Mouse (Mus musculus) hindbrain, embryonic 15.5 days (tissue): ENCODE measurements around the gene Smarcad1. TPM values are rescaled to one million over a fixed set of nuclear protein-coding genes. Genes with fewer than 3 reads are reported as not detected.
"Not testable (repeated sequence)": the region's sequence is repeated elsewhere in the genome, so short reads cannot be mapped to it uniquely, and the experiment has no call there.

ENCODE experiments used
- ATAC-seq: fragments of 200-750 bp; cut with Nextera tagmentation; 2 replicates; pipeline ENCODE4 v1.8.0; 2017; ENCODE audit warnings: low read depth, moderate number of reproducible peaks, moderate TSS enrichment; ENCODE audit not compliant: low FRiP score
- H3K27ac ChIP-seq: fragments of 300-500 bp; sonication (generic); replicated peaks from 2 replicates; pipeline ENCODE4 v1.5.1; 2015; ENCODE audit warnings: mild to moderate bottlenecking, inconsistent platforms
- H3K27me3 ChIP-seq: fragments of 300-500 bp; sonication (generic); 2 replicates; pipeline ENCODE4 v1.6.1; 2015; ENCODE audit warnings: control low read depth, inconsistent platforms
- H3K36me3 ChIP-seq: fragments of 300-500 bp; sonication (generic); 2 replicates; pipeline ENCODE4 v1.6.1; 2015; ENCODE audit warnings: control low read depth, inconsistent platforms
- H3K4me1 ChIP-seq: fragments of 300-500 bp; sonication (generic); replicated peaks from 2 replicates; pipeline ENCODE4 v1.6.1; 2015; ENCODE audit warnings: control low read depth, inconsistent platforms
- H3K4me2 ChIP-seq: fragments of 300-500 bp; sonication (generic); 2 replicates; pipeline ENCODE4 v1.6.1; 2015; ENCODE audit warnings: moderate library complexity, mild to moderate bottlenecking, inconsistent platforms
- H3K4me3 ChIP-seq: fragments of 300-500 bp; sonication (generic); 2 replicates; pipeline ENCODE4 v1.5.1; 2015; ENCODE audit warnings: mild to moderate bottlenecking, inconsistent platforms
- H3K9ac ChIP-seq: fragments of 300-500 bp; sonication (generic); 2 replicates; pipeline ENCODE4 v1.6.1; 2015; ENCODE audit warnings: inconsistent platforms
- H3K9me3 ChIP-seq: fragments of 300-500 bp; sonication (generic); 2 replicates; pipeline ENCODE4 v1.6.1; 2016; ENCODE audit warnings: control low read depth, inconsistent platforms
- WGBS: fragments of 180-500 bp; shearing (Covaris S2); methylation state at CpG from one replicate; pipeline ENCODE4 v1.1.7; 2015; 5-methylcytosine and 5-hydroxymethylcytosine counted together
- polyA plus RNA-seq: library from polyadenylated mRNA; unstranded; fragments of >200 nt; fragmentation: Nextera tagmentation; extraction: Ambion mirVana; gene quantifications from 2 replicates; pipeline ENCODE4 v1.2.1, GENCODE M21; 2015

Gene Smarcad1
- polyA plus RNA-seq, 1 experiment from 2014 or later = 52.0 TPM

GRCm38 (mm10) chr6:65024668-65025067, 17.7 kb upstream of the Smarcad1 start:
- H3K9ac ChIP-seq = no peak overlapping the region
- H3K4me3 ChIP-seq = no peak overlapping the region
- no peaks in the 10 kb centered on the region for H3K36me3 ChIP-seq
- no peak overlapping the region for H3K27ac ChIP-seq
- H3K9me3 ChIP-seq = no peaks in the 10 kb centered on the region
- WGBS = 67% methylated on average over 2 of the region's 2 CpGs
- H3K4me2 ChIP-seq = no peak overlapping the region
- H3K4me1 ChIP-seq = no peaks in the 10 kb centered on the region
- H3K27me3 ChIP-seq = no peaks in the 10 kb centered on the region
- ATAC-seq = no peak

- H3K27ac ChIP-seq = no peak overlapping the region
- H3K27me3 ChIP-seq = no peaks in the 10 kb centered on the region
- H3K4me2 ChIP-seq = no peak overlapping the region
- H3K9ac ChIP-seq = no peak overlapping the region
- no peak for ATAC-seq
- no peak overlapping the region for H3K4me3 ChIP-seq
- WGBS = 94% methylated on average over 4 of the region's 4 CpGs
- H3K4me1 ChIP-seq = no peaks in the 10 kb centered on the region
- no peaks in the 10 kb centered on the region for H3K9me3 ChIP-seq
- no peaks in the 10 kb centered on the region for H3K36me3 ChIP-seq
Observed at GRCm38 (mm10) chr6:65025130-65025529, 17.3 kb upstream of the Smarcad1 start.

- H3K36me3 ChIP-seq = no peaks in the 10 kb centered on the region
- 93% methylated on average over 2 of the region's 2 CpGs for WGBS
- H3K4me1 ChIP-seq = no peaks in the 10 kb centered on the region
- H3K9me3 ChIP-seq = no peaks in the 10 kb centered on the region
- no peak overlapping the region for H3K4me2 ChIP-seq
- no peak overlapping the region for H3K27ac ChIP-seq
- no peaks in the 10 kb centered on the region for H3K27me3 ChIP-seq
- no peak overlapping the region for H3K4me3 ChIP-seq
- no peak overlapping the region for H3K9ac ChIP-seq
- no peak for ATAC-seq
Observed at GRCm38 (mm10) chr6:65034661-65035060, 7.7 kb upstream of the Smarcad1 start.

DNA sequence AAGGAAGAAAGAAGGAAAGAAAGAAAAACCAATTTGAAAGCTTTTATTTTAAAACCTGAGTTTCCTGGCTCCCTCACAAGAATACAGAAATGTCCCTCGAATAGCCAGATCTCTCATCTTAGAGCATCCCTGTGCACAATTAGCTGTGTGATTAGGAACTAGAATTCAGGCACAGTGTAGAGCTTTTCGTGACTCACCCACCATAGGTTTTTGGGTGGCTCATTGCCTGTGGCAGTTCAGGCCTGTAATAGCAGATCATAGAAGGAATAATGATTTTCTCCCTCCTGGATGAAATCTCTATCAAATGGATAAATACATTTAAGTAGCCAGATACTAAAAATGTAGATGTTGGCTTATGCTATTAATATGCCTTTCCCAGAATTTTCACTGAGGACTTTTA, 6.9 kb upstream of the Smarcad1 start:
- H3K36me3 ChIP-seq = no peaks in the 10 kb centered on the region
- no peak overlapping the region for H3K27ac ChIP-seq
- WGBS = 85% methylated on average over 2 of the region's 2 CpGs
- H3K4me2 ChIP-seq = no peak overlapping the region
- H3K27me3 ChIP-seq = no peaks in the 10 kb centered on the region
- no peak overlapping the region for H3K9ac ChIP-seq
- H3K4me3 ChIP-seq = no peak overlapping the region
- no peaks in the 10 kb centered on the region for H3K4me1 ChIP-seq
- no peaks in the 10 kb centered on the region for H3K9me3 ChIP-seq
- ATAC-seq = no peak

GRCm38 (mm10) chr6:65041932-65042331, 451 bp upstream of the Smarcad1 start:
- peak; percentile 32; the same call in 1 of the 2 replicates for ATAC-seq
- peak overlapping the region; percentile 90 for H3K4me3 ChIP-seq
- H3K9me3 ChIP-seq = no peaks in the 10 kb centered on the region
- peak overlapping the region; percentile 96 for H3K9ac ChIP-seq
- peak overlapping the region; percentile 86 for H3K4me2 ChIP-seq
- peaks cover 15% of the 10 kb centered on the region for H3K4me1 ChIP-seq
- peaks cover 27% of the 10 kb centered on the region for H3K36me3 ChIP-seq
- peak overlapping the region; percentile 99 for H3K27ac ChIP-seq
- WGBS = 31% methylated on average over 10 of the region's 10 CpGs
- H3K27me3 ChIP-seq = no peaks in the 10 kb centered on the region

DNA sequence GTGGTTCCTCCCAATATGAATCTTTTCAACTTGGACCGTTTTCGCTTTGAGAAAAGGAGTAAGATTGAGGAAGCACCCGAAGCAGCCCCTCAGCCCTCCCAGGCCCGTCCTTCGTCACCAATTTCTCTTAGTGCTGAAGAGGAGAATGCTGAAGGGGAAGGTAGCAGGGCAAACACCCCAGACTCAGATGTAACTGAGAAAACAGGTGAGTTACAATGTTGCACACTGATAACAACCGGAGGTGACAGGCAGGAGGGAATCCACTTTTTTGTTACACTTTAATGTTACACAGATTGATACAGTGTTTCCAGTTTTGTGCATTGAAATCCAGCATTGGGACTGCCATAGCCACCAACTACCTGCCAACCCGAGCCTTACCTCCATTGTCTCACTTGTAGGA, 858 bp downstream of the Smarcad1 start:
- Histone ChIP-seq H3K4me3 (peak overlapping the region; percentile 90), H3K27ac (peak overlapping the region; percentile 99), H3K9me3 (no peaks in the 10 kb centered on the region), H3K4me1 (peaks cover 15% of the 10 kb centered on the region), H3K27me3 (no peaks in the 10 kb centered on the region), H3K36me3 (peaks cover 28% of the 10 kb centered on the region), H3K4me2 (peak overlapping the region; percentile 86), H3K9ac (peak overlapping the region; percentile 96)
- no peak for ATAC-seq
- 10% methylated on average over 7 of the region's 7 CpGs for WGBS

DNA sequence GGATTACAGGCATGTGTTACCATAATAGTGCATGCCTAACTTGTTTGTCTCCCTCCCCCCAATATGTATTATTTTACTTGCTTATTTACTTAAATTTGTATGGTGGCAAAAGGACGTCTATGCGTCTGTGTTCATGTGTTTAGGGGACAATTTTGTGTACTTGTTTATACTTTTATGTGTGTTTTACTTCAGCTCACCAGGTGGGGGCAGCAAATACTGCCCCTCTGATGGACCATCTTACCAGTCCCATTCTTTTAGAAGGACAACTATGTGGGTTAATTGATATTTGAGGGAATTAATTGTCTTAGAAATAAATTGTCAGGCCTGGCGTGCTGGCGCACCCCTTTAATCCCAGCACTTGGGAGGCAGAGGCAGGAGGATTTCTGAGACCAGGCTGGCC, 6.7 kb downstream of the Smarcad1 start:
- Histone ChIP-seq H3K9me3 (no peaks in the 10 kb centered on the region), H3K4me3 (no peak overlapping the region), H3K36me3 (peaks cover 69% of the 10 kb centered on the region), H3K27ac (no peak overlapping the region), H3K9ac (no peak overlapping the region), H3K4me2 (no peak overlapping the region), H3K4me1 (peaks cover 2% of the 10 kb centered on the region), H3K27me3 (no peaks in the 10 kb centered on the region)
- no peak for ATAC-seq
- WGBS = 94% methylated on average over 4 of the region's 4 CpGs

GRCm38 (mm10) chr6:65056620-65057019, 14.2 kb downstream of the Smarcad1 start:
- no peak overlapping the region for H3K9ac ChIP-seq
- no peak for ATAC-seq
- H3K4me2 ChIP-seq = no peak overlapping the region
- H3K9me3 ChIP-seq = no peaks in the 10 kb centered on the region
- WGBS = 92% methylated on average over 5 of the region's 5 CpGs
- no peaks in the 10 kb centered on the region for H3K4me1 ChIP-seq
- no peak overlapping the region for H3K27ac ChIP-seq
- H3K4me3 ChIP-seq = no peak overlapping the region
- no peaks in the 10 kb centered on the region for H3K27me3 ChIP-seq
- peaks cover 63% of the 10 kb centered on the region for H3K36me3 ChIP-seq

- not testable (repeated sequence) for H3K27me3 ChIP-seq, ATAC-seq, H3K9ac ChIP-seq, H3K27ac ChIP-seq, H3K4me1 ChIP-seq, H3K4me3 ChIP-seq, H3K9me3 ChIP-seq, H3K4me2 ChIP-seq
- 84% methylated on average over 4 of the region's 4 CpGs for WGBS
- peaks cover 65% of the 10 kb centered on the region for H3K36me3 ChIP-seq
Observed at GRCm38 (mm10) chr6:65057137-65057536, 14.8 kb downstream of the Smarcad1 start.

- Histone ChIP-seq H3K27ac (no peak overlapping the region), H3K36me3 (peaks cover 61% of the 10 kb centered on the region), H3K4me3 (no peak overlapping the region), H3K4me1 (no peaks in the 10 kb centered on the region), H3K9me3 (no peaks in the 10 kb centered on the region), H3K27me3 (no peaks in the 10 kb centered on the region), H3K4me2 (no peak overlapping the region), H3K9ac (no peak overlapping the region)
- 64% methylated on average over 1 of the region's 1 CpGs for WGBS
- ATAC-seq = no peak
Observed at GRCm38 (mm10) chr6:65061049-65061448, 18.7 kb downstream of the Smarcad1 start.

- WGBS = 84% methylated on average over 2 of the region's 2 CpGs
- H3K27ac ChIP-seq = no peak overlapping the region
- H3K4me1 ChIP-seq = no peaks in the 10 kb centered on the region
- H3K4me3 ChIP-seq = no peak overlapping the region
- H3K9me3 ChIP-seq = no peaks in the 10 kb centered on the region
- H3K4me2 ChIP-seq = no peak overlapping the region
- ATAC-seq = no peak
- H3K27me3 ChIP-seq = no peaks in the 10 kb centered on the region
- H3K9ac ChIP-seq = no peak overlapping the region
- peaks cover 41% of the 10 kb centered on the region for H3K36me3 ChIP-seq
Observed at GRCm38 (mm10) chr6:65075201-65075600, 32.8 kb downstream of the Smarcad1 start.

DNA sequence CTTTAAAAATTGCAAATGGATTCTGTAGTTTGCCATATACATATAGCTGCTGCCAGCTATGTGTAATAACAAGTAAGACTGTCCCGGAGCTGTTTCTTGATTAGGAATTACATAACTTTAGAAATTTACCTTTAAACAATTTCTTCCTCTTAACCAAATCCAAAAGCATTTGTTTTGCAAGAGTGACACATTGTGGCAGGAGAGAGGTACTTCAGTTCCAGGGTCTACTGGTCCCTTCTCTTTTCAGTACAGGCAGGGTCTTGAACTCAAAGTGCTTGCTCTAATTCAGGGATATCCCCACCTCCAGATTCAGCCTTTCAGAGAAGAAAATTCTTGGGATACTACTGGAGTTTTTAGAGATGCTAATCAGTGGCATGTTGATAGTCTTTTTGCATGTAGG, 36.8 kb downstream of the Smarcad1 start:
- Histone ChIP-seq H3K27ac (no peak overlapping the region), H3K4me2 (no peak overlapping the region), H3K9me3 (no peaks in the 10 kb centered on the region), H3K27me3 (no peaks in the 10 kb centered on the region), H3K4me3 (no peak overlapping the region), H3K9ac (no peak overlapping the region), H3K36me3 (peaks cover 17% of the 10 kb centered on the region), H3K4me1 (no peaks in the 10 kb centered on the region)
- no peak for ATAC-seq
- WGBS = 93% methylated on average over 1 of the region's 1 CpGs

- H3K36me3 ChIP-seq = peaks cover 46% of the 10 kb centered on the region
- ATAC-seq = no peak
- H3K27me3 ChIP-seq = no peaks in the 10 kb centered on the region
- H3K9ac ChIP-seq = no peak overlapping the region
- H3K4me1 ChIP-seq = no peaks in the 10 kb centered on the region
- H3K4me3 ChIP-seq = no peak overlapping the region
- 89% methylated on average over 2 of the region's 2 CpGs for WGBS
- no peak overlapping the region for H3K4me2 ChIP-seq
- H3K9me3 ChIP-seq = no peaks in the 10 kb centered on the region
- H3K27ac ChIP-seq = no peak overlapping the region
Observed at GRCm38 (mm10) chr6:65114902-65115301, 72.5 kb downstream of the Smarcad1 start.
